18 mouse cellular contexts compared by ENCODE assay signal in the genomic region with DNA sequence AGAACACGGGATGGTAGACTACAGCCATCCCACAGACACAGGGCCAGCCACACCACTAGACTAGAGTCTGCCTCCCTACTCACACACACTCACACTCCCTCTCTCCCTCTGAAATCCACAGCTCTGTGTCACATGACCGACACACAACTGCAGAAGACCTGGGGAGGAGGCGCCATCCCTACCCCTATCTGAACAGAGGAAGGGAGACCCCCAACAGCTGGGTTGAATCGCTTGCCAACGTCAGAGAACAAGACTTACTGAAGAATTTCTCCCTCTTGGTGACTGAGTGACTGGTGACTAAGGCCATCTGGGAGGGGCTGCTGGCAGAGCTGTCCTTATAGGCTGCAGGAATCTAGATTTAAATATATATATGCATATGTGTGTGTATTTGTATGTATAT.
DNase-seq lines count a peak whose midpoint lies in the region; ATAC-seq and TF ChIP-seq lines count a peak whose summit lies in the region.
"Had no signal": no experiment of that assay in that cellular context is flagged by ENCODE, and none has a peak within 500 bp of the region (broad histone marks: within the 10 kb centered on the region; RNA-seq: fewer than 3 reads in every experiment).

No protein-coding gene starts in this region.

- H3K9ac ChIP-seq in liver, embryonic 12.5 days, result no peak overlapping the region
- no peak overlapping the region for H3K9ac ChIP-seq in liver, postnatal 0 days (replicated peaks)
- H3K9ac ChIP-seq in stomach, embryonic 14.5 days (replicated peaks; ENCODE audit: low read depth, low read length), result no peak overlapping the region
- H3K9ac ChIP-seq in stomach, postnatal 0 days (ENCODE audit: low read length), result no peak overlapping the region
- H3K9ac ChIP-seq in limb, embryonic 12.5 days (replicated peaks), result no peak overlapping the region
- H3K9ac ChIP-seq: heart, embryonic 15.5 days; hindbrain, embryonic 14.5 days; liver, embryonic 15.5 days had no signal

- peak overlapping the region; percentile 49; the same call in 1 of the 2 replicates for H3K27ac ChIP-seq in liver, embryonic 12.5 days
- H3K27ac ChIP-seq in liver, postnatal 0 days (ENCODE audit: low read depth), result no peak overlapping the region
- 0 out of 2 replicates have a peak overlapping the region, but pooled peaks have one; percentile 15 for H3K27ac ChIP-seq in stomach, embryonic 14.5 days (ENCODE audit: low read length)
- H3K27ac ChIP-seq in stomach, postnatal 0 days (replicated peaks), result no peak overlapping the region
- peak overlapping the region; percentile 45; the same call in 1 of the 2 replicates for H3K27ac ChIP-seq in limb, embryonic 12.5 days
- H3K27ac ChIP-seq: hindbrain, embryonic 14.5 days; kidney, postnatal 0 days; liver, embryonic 15.5 days had no signal

- no peaks in the 10 kb centered on the region for H3K9me3 ChIP-seq in liver, embryonic 12.5 days (replicated peaks)
- no peaks in the 10 kb centered on the region for H3K9me3 ChIP-seq in liver, postnatal 0 days (ENCODE audit: low read length)
- H3K9me3 ChIP-seq in stomach, embryonic 14.5 days (ENCODE audit: control insufficient read depth, low read depth, low read length), result no peaks in the 10 kb centered on the region
- no peaks in the 10 kb centered on the region for H3K9me3 ChIP-seq in stomach, postnatal 0 days (ENCODE audit: control insufficient read depth, low read length)
- H3K9me3 ChIP-seq in limb, embryonic 12.5 days, result no peaks in the 10 kb centered on the region
- H3K9me3 ChIP-seq: G1E; heart, embryonic 15.5 days; liver, embryonic 15.5 days had no signal

- H3K4me2 ChIP-seq in liver, embryonic 12.5 days, result no peak overlapping the region
- H3K4me2 ChIP-seq in liver, postnatal 0 days (ENCODE audit: low read depth, low read length), result no peak overlapping the region
- H3K4me2 ChIP-seq in stomach, embryonic 14.5 days (replicated peaks; ENCODE audit: low read depth, low read length), result no peak overlapping the region
- no peak overlapping the region for H3K4me2 ChIP-seq in stomach, postnatal 0 days (replicated peaks; ENCODE audit: low read depth)
- H3K4me2 ChIP-seq in limb, embryonic 12.5 days, result no peak overlapping the region
- H3K4me2 ChIP-seq: heart, embryonic 15.5 days; hindbrain, embryonic 14.5 days; liver, embryonic 15.5 days had no signal

- 54% methylated on average over 5 of the region's 5 CpGs for WGBS in liver, embryonic 12.5 days (ENCODE audit: insufficient replicate concordance)
- WGBS in liver, postnatal 0 days (ENCODE audit: insufficient replicate concordance), result 76% methylated on average over 5 of the region's 5 CpGs
- WGBS in stomach, embryonic 14.5 days, result 58% methylated on average over 5 of the region's 5 CpGs
- 66% methylated on average over 5 of the region's 5 CpGs for WGBS in stomach, postnatal 0 days
- 69% methylated on average over 5 of the region's 5 CpGs for WGBS in limb, embryonic 12.5 days

- DNase-seq in liver, postnatal 0 days, result no peak
- DNase-seq in stomach, postnatal 0 days (ENCODE audit: low spot score), result no peak
- no peak for DNase-seq in thymus, adult 18-20 months
- no peak for DNase-seq in thymus, postnatal 10 days (ENCODE audit: low spot score in 2 of 2)
- DNase-seq: adrenal gland, postnatal 36 days; cerebellum, adult 2 months; gastrocnemius, postnatal 36 days; kidney, adult 11 months; layer of hippocampus, postnatal 36 days had no signal

- no peak for ATAC-seq in liver, embryonic 12.5 days
- no peak for ATAC-seq in liver, postnatal 0 days
- ATAC-seq in stomach, embryonic 14.5 days (ENCODE audit: insufficient number of reproducible peaks, insufficient read depth, low FRiP score, low read depth), result no peak
- ATAC-seq in stomach, postnatal 0 days (ENCODE audit: low FRiP score, low TSS enrichment), result no peak
- ATAC-seq in limb, embryonic 12.5 days (ENCODE audit: insufficient number of reproducible peaks, insufficient read depth, low FRiP score, low TSS enrichment, low read depth), result no peak
- ATAC-seq: CD4-positive, CD25-positive, alpha-beta regulatory T cell, adult 4 months had no signal

- no peaks in the 10 kb centered on the region; the same call in 1 of the 2 replicates for H3K27me3 ChIP-seq in liver, embryonic 12.5 days (replicated peaks)
- H3K27me3 ChIP-seq in liver, postnatal 0 days (ENCODE audit: insufficient read depth, low read length), result no peaks in the 10 kb centered on the region
- H3K27me3 ChIP-seq in stomach, embryonic 14.5 days (ENCODE audit: control insufficient read depth, insufficient read depth, low read length), result no peaks in the 10 kb centered on the region
- H3K27me3 ChIP-seq in stomach, postnatal 0 days (ENCODE audit: control insufficient read depth, insufficient read depth, low read length), result no peaks in the 10 kb centered on the region
- H3K27me3 ChIP-seq in limb, embryonic 12.5 days, result no peaks in the 10 kb centered on the region
- H3K27me3 ChIP-seq: heart, embryonic 15.5 days had no signal

- TF ChIP-seq EP300 in liver, postnatal 0 days (IDR thresholded peaks at IDR 0.05; ENCODE audit: low read depth), result no peak
- TF ChIP-seq EP300 in stomach, postnatal 0 days (optimal IDR thresholded peaks at IDR 0.05), result no peak

- H3K4me1 ChIP-seq in liver, embryonic 12.5 days, result peaks cover 2% of the 10 kb centered on the region; the same call in 1 of the 2 replicates
- H3K4me1 ChIP-seq in liver, postnatal 0 days (ENCODE audit: insufficient read depth), result peaks cover 12% of the 10 kb centered on the region
- H3K4me1 ChIP-seq in stomach, embryonic 14.5 days (ENCODE audit: control insufficient read depth, insufficient read depth, low read length), result peaks cover 32% of the 10 kb centered on the region
- no peaks in the 10 kb centered on the region for H3K4me1 ChIP-seq in stomach, postnatal 0 days (replicated peaks; ENCODE audit: control insufficient read depth, insufficient read depth)
- peaks cover 35% of the 10 kb centered on the region for H3K4me1 ChIP-seq in limb, embryonic 12.5 days (replicated peaks)

- H3K36me3 ChIP-seq in liver, embryonic 12.5 days, result no peaks in the 10 kb centered on the region
- H3K36me3 ChIP-seq in liver, postnatal 0 days (replicated peaks; ENCODE audit: insufficient read depth, low read length), result no peaks in the 10 kb centered on the region
- H3K36me3 ChIP-seq in stomach, embryonic 14.5 days (ENCODE audit: control insufficient read depth, insufficient read depth, low read length), result no peaks in the 10 kb centered on the region
- H3K36me3 ChIP-seq in stomach, postnatal 0 days (ENCODE audit: control insufficient read depth, insufficient read depth, low read length), result no peaks in the 10 kb centered on the region
- no peaks in the 10 kb centered on the region for H3K36me3 ChIP-seq in limb, embryonic 12.5 days
- H3K36me3 ChIP-seq: G1E; heart, embryonic 15.5 days; liver, embryonic 15.5 days had no signal

- no peak overlapping the region for H3K4me3 ChIP-seq in liver, embryonic 12.5 days
- no peak overlapping the region for H3K4me3 ChIP-seq in liver, postnatal 0 days (ENCODE audit: low read depth, low read length)
- H3K4me3 ChIP-seq in stomach, embryonic 14.5 days (ENCODE audit: low read depth, low read length), result no peak overlapping the region
- H3K4me3 ChIP-seq in stomach, postnatal 0 days (ENCODE audit: low read depth, low read length), result no peak overlapping the region
- H3K4me3 ChIP-seq in limb, embryonic 12.5 days (replicated peaks), result no peak overlapping the region
- H3K4me3 ChIP-seq: heart, embryonic 15.5 days; liver, embryonic 15.5 days had no signal

- TF ChIP-seq CTCF in liver, postnatal 0 days (IDR thresholded peaks at IDR 0.05; ENCODE audit: low read depth), result no peak
- TF ChIP-seq CTCF in stomach, postnatal 0 days (IDR thresholded peaks at IDR 0.05; ENCODE audit: low read depth), result no peak

Comparison
In these comparisons a context has a peak if more than half of its experiments do, and no peak if none do; other contexts are left out.
1. H3K27ac ChIP-seq: peak in liver, embryonic 12.5 days (single experiment), stomach, embryonic 14.5 days (single experiment) and limb, embryonic 12.5 days (single experiment); none in liver, postnatal 0 days (single experiment) and stomach, postnatal 0 days (single experiment).